ENCODE assay signal across 9 mouse cellular contexts in the genomic region with DNA sequence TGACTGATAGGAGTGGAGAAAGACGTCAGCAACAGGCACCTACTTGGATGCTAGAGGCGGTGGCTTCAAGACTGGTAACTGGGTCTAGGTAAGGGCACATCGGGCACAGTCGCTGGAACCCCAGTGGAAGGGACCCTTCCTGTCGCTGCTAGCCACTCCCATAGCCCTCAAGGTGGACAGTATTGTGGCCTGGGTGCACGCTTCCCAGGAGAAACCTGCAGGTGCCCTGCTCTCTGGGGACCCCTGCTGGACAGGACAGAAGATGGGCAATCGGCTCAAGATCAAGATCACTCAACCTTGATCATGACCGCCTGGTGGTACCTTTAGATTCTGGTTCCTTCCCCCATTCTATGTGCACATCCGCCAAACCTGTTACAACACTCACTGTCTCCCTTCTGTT. TPM values are rescaled to one million over a fixed set of nuclear protein-coding genes. Genes with fewer than 3 reads are reported as not detected.
DNase-seq lines count a peak whose midpoint lies in the region; ATAC-seq and TF ChIP-seq lines count a peak whose summit lies in the region.
"Had no signal": no experiment of that assay in that cellular context is flagged by ENCODE, and none has a peak within 500 bp of the region (broad histone marks: within the 10 kb centered on the region; RNA-seq: fewer than 3 reads in every experiment).

No protein-coding gene starts in this region.

- no peak overlapping the region for H3K4me3 ChIP-seq in kidney, adult 2 months (ENCODE audit: insufficient read depth, low read depth, low read length)
- H3K4me3 ChIP-seq in kidney, embryonic 14.5 days (ENCODE audit: low read length), result no peak overlapping the region
- H3K4me3 ChIP-seq in cortical plate, adult 2 months (ENCODE audit: insufficient read depth, low read length), result no peak overlapping the region
- H3K4me3 ChIP-seq in hindbrain, embryonic 13.5 days, result no peak overlapping the region
- H3K4me3 ChIP-seq: erythroblast, embryonic 14.5 days had no signal

- peak; percentile 71 for TF ChIP-seq CTCF in kidney, adult 2 months (conservative IDR thresholded peaks at IDR 0.05; ENCODE audit: insufficient read depth, insufficient read length, low read depth, low read length)
- TF ChIP-seq CTCF in cortical plate, adult 2 months (IDR thresholded peaks at IDR 0.05; ENCODE audit: extremely low read depth, insufficient read depth, low read length), result peak; percentile 38; the same call in 1 of the 2 replicates

- peak; percentile 65 for DNase-seq in CD4-positive, CD25-positive, alpha-beta regulatory T cell, adult 2 months (ENCODE audit: low read depth, low spot score)
- peak; percentile 68 for DNase-seq in kidney, adult 2 months
- peak; percentile 31 for DNase-seq in lung, postnatal 25 days (ENCODE audit: low spot score)

- H3K9me3 ChIP-seq in kidney, embryonic 14.5 days (ENCODE audit: control insufficient read depth, low read length), result no peaks in the 10 kb centered on the region
- H3K9me3 ChIP-seq in hindbrain, embryonic 13.5 days, result no peaks in the 10 kb centered on the region

- WGBS in kidney, adult 2 months, result 43% methylated on average over 9 of the region's 9 CpGs
- WGBS in kidney, embryonic 14.5 days, result 46% methylated on average over 9 of the region's 9 CpGs
- 56% methylated on average over 9 of the region's 9 CpGs for WGBS in hindbrain, embryonic 13.5 days

- H3K9ac ChIP-seq in kidney, embryonic 14.5 days (ENCODE audit: low read depth, low read length), result no peak overlapping the region
- H3K9ac ChIP-seq in hindbrain, embryonic 13.5 days, result no peak overlapping the region

- no peaks in the 10 kb centered on the region for H3K36me3 ChIP-seq in kidney, adult 2 months (ENCODE audit: control insufficient read depth, insufficient read depth, low read length)
- no peaks in the 10 kb centered on the region for H3K36me3 ChIP-seq in kidney, embryonic 14.5 days (ENCODE audit: control insufficient read depth, insufficient read depth, low read length)
- H3K36me3 ChIP-seq in hindbrain, embryonic 13.5 days, result no peaks in the 10 kb centered on the region

- no peaks in the 10 kb centered on the region for H3K4me1 ChIP-seq in kidney, adult 2 months (ENCODE audit: control insufficient read depth, insufficient read depth, low read length)
- H3K4me1 ChIP-seq in kidney, embryonic 14.5 days (ENCODE audit: control insufficient read depth, insufficient read depth, low read length), result no peaks in the 10 kb centered on the region
- H3K4me1 ChIP-seq in cortical plate, adult 2 months (ENCODE audit: control insufficient read depth, insufficient read depth, low read length), result no peaks in the 10 kb centered on the region
- no peaks in the 10 kb centered on the region for H3K4me1 ChIP-seq in hindbrain, embryonic 13.5 days (replicated peaks)

- ATAC-seq in CD4-positive, CD25-positive, alpha-beta regulatory T cell, adult 4 months, result no peak
- ATAC-seq in kidney, embryonic 14.5 days (ENCODE audit: low FRiP score, low TSS enrichment), result no peak
- no peak for ATAC-seq in inflammation-experienced regulatory T-cells, adult 6 months
- ATAC-seq in hindbrain, embryonic 13.5 days (ENCODE audit: low FRiP score), result no peak

- no peaks in the 10 kb centered on the region for H3K27me3 ChIP-seq in kidney, adult 2 months (replicated peaks; ENCODE audit: control insufficient read depth, insufficient read depth, low read length)
- no peaks in the 10 kb centered on the region; the same call in 1 of the 2 replicates for H3K27me3 ChIP-seq in kidney, embryonic 14.5 days (ENCODE audit: control insufficient read depth, insufficient read depth, low read length)
- peaks cover 10% of the 10 kb centered on the region; the same call in 1 of the 2 replicates for H3K27me3 ChIP-seq in hindbrain, embryonic 13.5 days

- TF ChIP-seq POLR2A in kidney, adult 2 months (IDR thresholded peaks at IDR 0.05; ENCODE audit: low read depth, low read length), result no peak
- TF ChIP-seq POLR2A in cortical plate, adult 2 months (IDR thresholded peaks at IDR 0.05; ENCODE audit: extremely low read depth, insufficient read depth, low read length), result no peak

- no peak overlapping the region for H3K4me2 ChIP-seq in kidney, embryonic 14.5 days (replicated peaks; ENCODE audit: low read depth, low read length)
- H3K4me2 ChIP-seq in hindbrain, embryonic 13.5 days, result no peak overlapping the region

- H3K27ac ChIP-seq in kidney, adult 2 months (ENCODE audit: insufficient read depth, low read depth, low read length), result no peak overlapping the region
- no peak overlapping the region for H3K27ac ChIP-seq in kidney, embryonic 14.5 days (ENCODE audit: low read depth, low read length)
- H3K27ac ChIP-seq in cortical plate, adult 2 months (ENCODE audit: insufficient read depth, low read length), result no peak overlapping the region
- no peak overlapping the region for H3K27ac ChIP-seq in hindbrain, embryonic 13.5 days

RNA-seq across cellular contexts. Expression of a gene that starts 6.3 kb away (rescaled TPM):
- polyA plus RNA-seq in CD4-positive, CD25-positive, alpha-beta regulatory T cell, adult 4 months (2017; shearing (Covaris generic)), result under 1 TPM; 0.42 to 0.61 TPM
- polyA plus RNA-seq in kidney, adult 2 months (2012; rRNA removed), result 26.4 and 36.1 TPM in 2 replicates
- 3.7 and 6.8 TPM in 2 replicates for polyA plus RNA-seq in kidney, embryonic 14.5 days (2014; fragmentation: Nextera tagmentation; extraction: Ambion mirVana)
- polyA plus RNA-seq in cortical plate, adult 2 months (2012; rRNA removed), result 27.5 and 28.9 TPM in 2 replicates
- 1 to 10 TPM in 1 of 3 experiments, under 1 TPM in 2; 0.36 to 1.2 (median 0.44) TPM for polyA plus RNA-seq in inflammation-experienced regulatory T-cells, adult 6 months (2017; shearing (Covaris generic))
- polyA plus RNA-seq in hindbrain, embryonic 13.5 days (2015; fragmentation: Nextera tagmentation; extraction: Ambion mirVana), result 5.2 and 5.8 TPM in 2 replicates

RNA-seq across cellular contexts. Expression of a gene that starts 47.8 kb away (rescaled TPM):
- polyA plus RNA-seq in CD4-positive, CD25-positive, alpha-beta regulatory T cell, adult 4 months (2017; shearing (Covaris generic)), result 10 to 100 TPM; 15.1 to 15.2 TPM
- polyA plus RNA-seq in kidney, adult 2 months (2012; rRNA removed), result 28.8 and 43.7 TPM in 2 replicates
- 32.1 and 39.0 TPM in 2 replicates for polyA plus RNA-seq in kidney, embryonic 14.5 days (2014; fragmentation: Nextera tagmentation; extraction: Ambion mirVana)
- polyA plus RNA-seq in cortical plate, adult 2 months (2012; rRNA removed), result 15.5 and 15.8 TPM in 2 replicates
- 10 to 100 TPM in 2 of 3 experiments, 1 to 10 TPM in 1; 2.8 to 12.8 (median 12.7) TPM for polyA plus RNA-seq in inflammation-experienced regulatory T-cells, adult 6 months (2017; shearing (Covaris generic))
- polyA plus RNA-seq in hindbrain, embryonic 13.5 days (2015; fragmentation: Nextera tagmentation; extraction: Ambion mirVana), result 37.3 and 37.4 TPM in 2 replicates
